Mouse (Mus musculus): Measurements from ENCODE around the gene Pld4.

Gene Pld4

DNA sequence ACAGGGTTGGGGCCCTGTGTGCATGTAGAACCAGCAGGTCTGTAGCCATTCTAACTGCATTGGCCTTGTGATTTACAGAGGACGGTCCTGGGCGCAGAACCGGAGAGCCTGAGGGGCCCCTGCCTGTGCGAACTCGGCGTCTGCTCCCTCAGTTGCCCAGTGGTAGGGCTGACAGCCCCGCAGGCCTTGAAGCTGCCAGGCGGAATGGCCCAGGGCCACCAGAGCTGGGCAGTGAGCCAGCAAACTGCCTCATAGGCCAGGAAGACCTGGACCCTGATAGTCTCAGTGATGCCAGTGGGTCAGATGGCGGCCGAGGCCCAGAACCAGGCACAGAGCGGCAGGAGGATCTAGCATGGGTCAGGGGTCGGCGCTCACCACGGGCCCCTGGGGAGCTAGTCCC lies 22.7 kb upstream of the Pld4 start:
- peak in 1 of 2 experiments; percentile 59 for DNase-seq (ENCODE audit: low spot score in 2 of 2)

DNA sequence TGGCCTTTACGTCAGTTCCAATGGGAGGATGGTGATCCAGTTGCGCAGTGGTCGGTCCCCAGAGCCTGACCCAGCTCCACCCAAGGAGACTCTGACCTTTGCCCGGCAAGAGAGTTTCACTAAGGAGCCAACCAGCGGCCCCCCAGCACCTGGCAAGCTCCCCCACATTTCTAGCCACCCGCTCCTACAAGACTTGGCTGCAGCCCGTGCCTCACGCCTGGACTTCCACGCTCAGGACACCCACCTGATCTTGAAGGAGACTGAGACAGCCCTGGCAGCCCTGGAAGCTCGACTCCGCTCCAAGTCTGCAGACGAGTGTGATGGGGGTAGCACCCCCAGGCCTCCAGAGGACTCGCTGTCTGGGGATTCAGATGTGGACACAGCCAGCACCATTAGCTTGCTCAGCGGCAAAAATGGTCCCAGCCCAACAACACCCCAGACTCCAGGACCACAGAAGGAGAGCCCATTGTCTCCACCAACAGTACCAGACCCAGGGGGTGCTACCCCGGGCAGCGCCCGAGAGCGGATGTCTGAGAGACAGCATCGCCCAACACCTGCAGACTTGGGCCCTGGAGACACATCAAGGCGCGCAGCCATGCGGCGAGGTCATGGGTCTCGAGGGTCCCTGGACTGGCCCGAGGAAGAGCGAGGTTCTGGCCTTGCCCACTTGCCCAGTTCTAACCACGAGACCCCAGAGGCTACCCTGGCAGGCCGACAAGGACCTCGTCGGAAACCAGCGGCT lies 22.0 kb upstream of the Pld4 start:
- DNase-seq (ENCODE audit: low spot score in 2 of 2): no peak

DNA sequence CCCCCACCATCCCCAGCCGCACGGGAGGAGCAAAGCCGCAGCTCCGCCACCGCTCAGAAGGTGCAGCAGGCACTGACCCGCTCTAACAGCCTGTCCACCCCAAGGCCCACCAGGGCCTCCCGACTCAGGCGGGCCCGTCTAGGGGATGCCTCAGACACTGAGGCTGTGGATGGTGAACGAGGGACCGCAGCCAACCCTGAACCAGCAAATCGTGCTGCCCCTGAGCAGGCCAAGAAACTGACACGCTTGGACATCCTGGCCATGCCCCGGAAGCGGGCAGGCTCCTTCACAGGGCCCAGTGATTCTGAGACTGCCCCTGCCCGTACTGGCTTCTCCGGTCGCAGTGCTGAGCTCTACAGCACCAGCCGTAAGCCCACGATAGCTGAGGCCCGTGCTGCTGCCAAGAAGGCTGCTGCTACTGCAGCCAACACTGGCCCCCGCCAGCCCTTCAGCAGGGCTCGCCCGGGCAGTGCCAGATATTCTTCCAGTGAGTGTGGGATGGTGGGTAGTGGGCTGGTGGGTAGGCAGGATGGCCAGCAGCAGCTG lies 21.4 kb upstream of the Pld4 start:
- no peak for DNase-seq (ENCODE audit: low spot score in 2 of 2)

DNA sequence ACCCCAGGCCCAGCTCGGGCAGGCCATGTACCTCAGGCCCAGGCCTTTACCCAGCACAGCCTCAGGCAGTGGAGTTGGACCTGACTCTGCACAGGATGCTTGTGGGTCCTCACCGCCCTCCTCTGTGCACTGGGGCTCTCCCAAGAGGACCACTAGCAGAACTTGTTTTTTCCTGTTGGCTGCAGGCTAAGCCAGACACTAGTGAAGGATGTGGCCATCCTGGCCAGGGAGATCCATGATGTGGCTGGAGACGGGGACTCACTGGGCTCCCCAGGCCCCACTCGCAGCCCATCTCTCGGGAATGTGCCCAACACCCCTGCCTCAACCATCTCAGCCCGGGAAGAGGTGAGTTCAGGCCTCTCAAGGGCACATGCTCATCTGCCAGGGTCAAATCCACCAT lies 17.7 kb upstream of the Pld4 start:
- no peak for DNase-seq (ENCODE audit: low spot score in 2 of 2)

DNA sequence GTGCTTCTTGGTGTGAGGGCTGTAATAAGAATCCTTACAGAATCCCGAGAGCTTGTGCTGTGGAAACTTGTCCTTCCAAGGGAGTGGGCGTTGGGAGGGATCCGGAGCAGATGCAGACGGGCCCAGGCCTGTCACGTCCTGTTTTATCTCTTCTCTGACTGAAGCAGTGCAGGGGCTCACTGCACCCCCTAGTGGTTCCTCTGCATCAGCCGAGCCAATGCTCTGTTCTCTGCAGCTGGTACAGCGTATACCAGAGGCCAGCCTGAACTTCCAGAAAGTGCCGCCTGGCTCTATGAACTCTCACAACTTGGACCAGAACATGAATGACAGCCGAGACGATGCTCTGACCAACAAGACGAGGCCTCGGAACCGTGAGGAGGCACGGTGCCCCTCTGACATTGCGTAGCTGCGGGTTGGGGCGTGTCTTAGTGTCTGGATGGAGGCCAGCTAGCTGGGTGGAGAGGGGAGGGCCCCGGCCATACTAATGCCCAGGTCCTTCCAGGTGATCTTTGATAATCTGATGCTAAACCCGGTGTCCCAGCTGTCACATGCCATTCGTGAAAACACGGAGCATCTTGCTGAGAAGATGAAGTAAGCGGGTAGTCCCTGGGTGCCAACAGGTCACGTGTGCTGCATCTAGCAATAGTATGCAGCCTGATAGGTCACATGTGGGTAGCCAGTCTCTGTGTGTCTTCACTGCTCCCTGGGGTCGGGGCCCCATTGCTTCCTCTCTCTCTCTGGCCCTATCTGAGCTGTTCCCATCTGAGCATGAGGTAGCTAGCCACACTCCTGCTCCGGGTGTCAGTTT lies 17.1 kb upstream of the Pld4 start:
- DNase-seq (ENCODE audit: low spot score in 2 of 2): peak; percentile 79 to 90

DNA sequence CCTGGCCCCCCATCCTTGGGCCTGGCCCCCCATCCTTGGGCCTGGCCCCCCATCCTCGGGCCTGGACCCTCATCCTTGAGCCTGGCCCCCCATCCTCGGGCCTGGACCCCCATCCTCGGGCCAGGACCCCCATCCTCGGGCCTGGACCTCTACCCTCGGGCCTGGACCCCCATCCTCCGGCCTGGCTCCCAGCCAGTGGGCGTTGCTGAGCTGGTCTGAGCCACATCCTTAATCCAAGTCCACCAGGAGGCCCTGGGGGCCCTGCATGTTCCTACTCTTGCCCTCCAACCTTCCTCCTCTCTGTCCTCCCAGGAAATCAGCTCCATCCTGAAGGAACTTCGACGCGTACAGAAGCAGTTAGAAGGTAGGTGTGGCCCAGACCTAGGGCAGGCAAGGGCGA lies 16.2 kb upstream of the Pld4 start:
- no peak for DNase-seq (ENCODE audit: low spot score in 2 of 2)

DNA sequence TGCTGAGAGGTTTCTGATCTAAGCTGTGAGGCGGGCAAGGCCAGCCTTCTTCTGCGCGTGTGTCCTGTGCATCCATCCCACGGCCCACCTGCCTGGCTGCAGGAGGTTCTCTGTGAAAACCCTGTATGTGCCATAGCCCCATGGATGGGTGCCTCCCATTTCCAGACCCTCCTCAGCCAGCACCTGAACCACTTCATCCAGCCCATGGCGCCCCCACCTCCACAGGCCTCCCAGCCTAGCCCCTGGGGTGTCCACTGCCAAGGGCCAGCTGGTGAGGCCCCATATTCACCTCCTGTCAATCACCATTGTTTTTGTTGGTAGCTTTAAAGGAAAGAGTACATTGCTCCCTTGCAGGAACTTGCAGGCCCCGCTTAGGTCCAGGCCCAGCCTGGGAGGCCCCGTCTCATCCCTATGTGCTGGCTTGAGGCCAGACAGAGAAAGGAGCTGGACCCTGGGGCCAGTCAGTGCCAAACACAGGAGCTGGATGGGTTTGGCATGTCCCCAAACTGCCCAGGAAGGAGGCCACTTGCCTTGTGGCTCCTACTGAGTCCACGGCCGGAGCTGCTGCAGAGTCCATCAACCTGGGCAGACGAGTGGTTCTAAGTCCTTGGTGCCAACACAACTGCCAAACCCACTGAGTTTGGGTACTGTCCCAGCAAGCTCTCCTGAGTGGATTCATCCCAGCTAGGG lies 15.4 kb upstream of the Pld4 start:
- DNase-seq (ENCODE audit: low spot score in 2 of 2): no peak

DNA sequence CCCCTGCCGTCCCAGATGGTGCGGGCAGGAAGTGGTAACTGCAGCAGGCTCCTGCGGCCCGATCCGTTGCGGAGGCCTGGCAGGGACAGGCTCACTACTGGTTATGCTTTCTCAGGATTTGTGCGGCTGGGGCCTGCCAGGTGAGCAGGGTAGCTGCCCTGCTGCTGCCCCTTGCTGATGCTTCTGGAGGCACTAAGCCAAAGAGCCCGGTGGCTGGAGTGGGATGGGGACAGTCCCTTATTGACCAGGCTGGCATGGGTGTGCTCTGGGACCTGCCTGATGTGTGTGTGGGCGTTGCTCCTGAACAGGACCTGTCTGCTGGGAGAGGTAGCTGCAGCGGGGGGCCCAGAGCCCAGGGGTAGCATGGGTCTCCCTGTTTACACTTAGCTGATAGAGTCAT lies 14.7 kb upstream of the Pld4 start:
- DNase-seq (ENCODE audit: low spot score in 2 of 2): no peak

DNA sequence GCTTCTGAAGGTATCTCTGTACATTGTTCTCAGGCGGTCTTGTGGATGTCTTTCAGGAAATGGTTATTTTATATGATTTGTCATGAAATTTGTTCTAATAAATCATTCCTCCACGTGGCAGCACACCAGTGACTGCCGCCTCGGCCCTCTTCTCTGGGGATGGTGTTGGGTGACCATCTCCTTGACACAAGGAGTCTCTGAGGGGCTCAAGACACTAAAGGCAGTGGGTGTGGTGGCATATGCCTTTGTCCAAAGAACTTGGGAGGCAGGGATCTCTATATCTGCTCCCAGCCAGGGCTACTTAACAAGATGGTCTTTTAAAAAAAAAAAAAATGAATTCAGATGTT lies 14.0 kb upstream of the Pld4 start:
- DNase-seq (ENCODE audit: low spot score in 2 of 2): no peak

DNA sequence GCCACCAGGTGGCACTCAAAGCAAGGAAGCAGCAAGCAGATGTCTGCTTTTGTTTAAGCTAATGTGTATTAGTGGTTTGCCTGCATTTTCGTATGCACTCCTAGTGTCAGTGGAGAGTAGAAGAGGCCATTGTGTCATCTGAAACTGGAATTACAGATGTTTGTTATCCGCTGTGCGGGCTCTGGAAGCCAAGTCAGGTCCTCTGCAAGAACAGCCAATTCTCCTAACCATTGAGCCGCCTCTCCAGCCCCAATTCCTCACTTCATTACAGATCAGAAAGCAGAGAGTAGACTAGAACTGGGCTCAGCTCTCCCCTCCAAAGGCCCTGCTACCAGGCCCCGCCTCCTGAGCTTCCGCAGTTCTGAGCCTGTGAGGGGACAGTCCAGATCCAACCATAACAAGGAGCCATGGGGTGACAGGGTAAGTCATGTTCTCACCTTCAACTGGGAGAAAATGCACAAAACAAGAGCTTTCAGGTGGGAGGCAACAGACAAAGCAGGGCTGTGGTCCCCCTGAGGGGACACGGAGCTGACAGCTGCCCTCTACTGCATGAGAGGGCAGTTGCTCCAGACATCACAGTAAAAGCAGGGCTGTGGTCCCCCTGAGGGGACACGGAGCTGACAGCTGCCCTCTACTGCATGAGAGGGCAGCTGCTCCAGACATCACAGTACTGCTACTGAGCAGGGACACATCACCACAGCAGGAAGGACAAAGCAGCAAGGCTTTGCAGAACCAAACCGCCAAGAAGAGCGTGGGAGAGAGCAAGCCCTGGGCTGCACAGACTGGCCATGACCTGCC lies 13.4 kb upstream of the Pld4 start:
- no peak for DNase-seq (ENCODE audit: low spot score in 2 of 2)

DNA sequence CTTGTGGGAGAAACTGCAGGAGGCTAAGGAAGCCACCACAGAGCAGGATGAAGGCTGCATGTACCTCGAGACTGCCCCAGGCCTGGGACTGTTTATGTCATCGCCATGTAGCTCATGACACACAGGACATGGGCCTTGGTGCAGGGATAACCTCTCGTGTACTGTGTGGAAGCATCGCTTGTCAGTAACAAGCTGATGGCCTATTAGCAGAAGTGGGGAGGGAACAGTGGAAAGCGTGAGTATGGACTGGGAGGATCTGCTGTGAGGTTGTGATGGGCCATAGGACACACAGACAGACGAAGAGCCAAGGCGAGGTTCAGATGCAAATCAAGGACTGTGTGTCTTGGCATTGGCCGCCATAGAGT lies 12.9 kb upstream of the Pld4 start:
- no peak for DNase-seq (ENCODE audit: low spot score in 2 of 2)

DNA sequence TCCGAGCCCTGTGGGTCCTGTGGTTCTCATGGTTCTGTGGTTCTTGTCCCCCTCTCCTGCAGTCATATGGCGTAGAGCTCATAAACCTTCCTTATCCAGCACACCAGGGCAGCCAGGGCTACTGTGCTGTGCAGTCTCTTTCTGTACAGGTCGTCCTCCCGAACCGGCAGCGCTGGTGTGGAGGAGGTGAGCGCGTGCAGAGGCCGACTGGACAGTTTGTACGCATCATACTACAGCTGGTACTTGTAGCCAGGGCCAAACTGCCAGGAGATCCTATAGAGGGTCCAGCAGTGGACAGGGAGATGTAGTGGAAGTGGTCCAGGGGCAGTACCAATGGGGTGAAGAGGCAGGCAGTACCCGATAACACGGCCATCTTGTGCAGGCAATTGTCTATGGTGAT lies 9.5 kb upstream of the Pld4 start:
- no peak for DNase-seq (ENCODE audit: low spot score in 2 of 2)

DNA sequence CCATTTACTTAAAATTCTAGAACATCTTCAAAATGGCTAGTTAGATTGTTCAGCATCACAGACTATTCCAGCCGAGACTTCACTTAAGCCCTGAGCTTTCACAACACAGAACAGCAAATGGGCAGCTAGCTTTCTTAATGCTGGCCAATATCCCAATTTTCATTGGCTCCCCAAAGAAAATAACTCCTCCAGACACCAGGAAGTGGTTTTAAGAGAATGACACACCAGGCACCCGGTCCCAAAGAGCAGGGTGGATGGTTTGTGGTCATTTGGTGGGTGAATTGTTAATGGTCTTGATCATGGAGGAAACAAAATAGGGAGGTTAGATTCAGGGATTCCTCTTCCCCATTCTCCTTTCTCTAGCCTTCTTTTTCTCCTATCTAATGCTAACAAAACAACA lies 8.1 kb upstream of the Pld4 start:
- no peak for DNase-seq (ENCODE audit: low spot score in 2 of 2)

DNA sequence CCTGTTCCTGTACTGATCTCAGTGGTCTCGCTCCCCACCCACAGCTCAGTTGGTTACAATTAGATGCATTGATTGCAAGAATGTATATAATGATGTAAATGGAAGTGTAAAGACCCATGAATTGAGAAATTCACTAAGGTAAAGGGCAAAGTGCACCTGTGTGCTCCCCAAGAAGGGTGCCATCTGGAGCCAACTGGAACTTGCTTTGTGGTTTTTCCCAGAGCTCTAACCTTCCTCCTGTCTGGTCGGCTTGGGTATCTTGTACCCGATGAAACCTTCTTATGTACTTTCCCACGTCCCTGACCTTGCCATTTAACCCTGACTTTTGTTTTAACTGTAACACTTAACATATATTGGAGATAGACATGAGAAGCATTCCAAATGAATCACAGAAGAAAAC lies 4.6 kb upstream of the Pld4 start:
- no peak for DNase-seq (ENCODE audit: low spot score in 2 of 2)

DNA sequence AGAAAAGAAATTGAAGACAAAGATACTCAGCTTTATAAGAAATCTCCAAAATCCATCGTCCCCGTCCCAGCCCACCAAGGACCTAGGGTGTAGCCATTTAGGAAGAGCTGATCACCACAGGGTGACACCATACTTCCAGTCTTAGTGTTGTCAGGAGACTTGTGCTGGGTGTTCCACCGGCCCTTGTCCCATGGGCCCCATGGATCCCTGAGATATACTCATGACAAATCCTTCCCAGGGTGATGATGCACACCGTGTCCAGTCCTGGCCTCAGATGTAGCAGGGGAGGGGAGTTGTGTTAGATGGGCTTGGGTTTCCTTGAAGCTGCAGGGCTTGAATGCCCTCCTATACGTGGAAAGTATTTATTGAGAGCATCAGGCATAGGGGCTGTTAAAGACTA lies 2.6 kb upstream of the Pld4 start:
- no peak for DNase-seq (ENCODE audit: low spot score in 2 of 2)

DNA sequence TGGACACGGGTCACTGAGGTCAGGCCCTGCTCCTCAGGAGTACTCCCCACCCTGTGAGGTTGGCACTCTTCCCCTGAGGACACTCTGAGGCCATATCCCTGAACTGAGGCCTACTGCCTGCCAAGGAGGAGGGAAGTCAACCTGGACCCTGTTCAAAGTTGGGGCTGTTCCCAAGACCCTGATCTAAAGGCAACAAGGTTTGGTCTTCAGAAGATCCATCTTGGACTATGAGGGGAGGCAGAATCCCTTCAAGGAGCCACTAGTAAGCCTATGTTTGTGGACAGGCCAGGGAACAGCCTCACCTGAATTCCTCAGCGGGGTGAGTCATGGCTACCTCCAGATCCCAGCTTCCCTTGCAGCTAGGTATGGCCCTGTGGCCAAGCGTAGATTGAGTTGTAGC lies 984 bp upstream of the Pld4 start:
- peak in 1 of 2 experiments; percentile 0 for DNase-seq (ENCODE audit: low spot score in 2 of 2)

DNA sequence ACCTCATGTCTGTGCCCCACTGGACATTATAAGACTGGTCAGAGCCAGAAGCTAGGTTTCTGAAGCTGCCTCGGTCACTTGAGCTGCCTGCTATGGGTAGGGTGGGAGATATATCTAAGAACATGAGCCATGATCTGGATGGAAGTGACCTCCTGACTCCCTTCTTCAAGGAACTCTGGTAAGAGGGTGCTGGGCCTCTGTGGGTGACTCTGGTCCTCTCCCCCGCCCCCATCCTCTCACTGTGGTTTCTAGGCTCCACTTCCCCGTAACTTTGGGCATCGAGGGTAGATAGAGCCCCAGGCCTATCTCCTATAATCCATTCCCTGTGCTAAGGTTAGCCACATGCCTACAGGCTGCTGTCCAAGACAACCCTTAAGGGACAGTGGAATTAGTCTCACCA lies 956 bp downstream of the Pld4 start:
- DNase-seq (ENCODE audit: low spot score in 2 of 2): peak in 1 of 2 experiments; percentile 1

DNA sequence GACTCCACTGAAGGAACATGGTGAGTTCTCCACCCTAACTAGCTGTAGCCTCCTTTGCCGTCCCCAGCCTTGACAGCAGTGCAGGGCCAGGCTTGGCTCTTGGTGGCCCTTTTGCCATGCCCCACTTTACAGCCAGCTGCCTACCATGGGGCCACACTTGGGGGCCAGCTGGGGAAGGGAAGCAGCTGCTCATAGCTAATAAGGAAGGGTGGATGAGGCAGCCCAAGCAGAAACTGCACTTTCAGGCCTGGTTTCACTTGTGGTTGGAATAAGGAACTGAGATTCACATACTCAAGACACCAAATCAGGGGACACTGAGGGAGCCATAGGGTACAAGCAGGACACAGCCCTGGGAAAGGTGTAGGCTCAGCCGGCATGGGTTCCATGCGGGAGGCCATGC lies 1.6 kb downstream of the Pld4 start:
- no peak for DNase-seq (ENCODE audit: low spot score in 2 of 2)

DNA sequence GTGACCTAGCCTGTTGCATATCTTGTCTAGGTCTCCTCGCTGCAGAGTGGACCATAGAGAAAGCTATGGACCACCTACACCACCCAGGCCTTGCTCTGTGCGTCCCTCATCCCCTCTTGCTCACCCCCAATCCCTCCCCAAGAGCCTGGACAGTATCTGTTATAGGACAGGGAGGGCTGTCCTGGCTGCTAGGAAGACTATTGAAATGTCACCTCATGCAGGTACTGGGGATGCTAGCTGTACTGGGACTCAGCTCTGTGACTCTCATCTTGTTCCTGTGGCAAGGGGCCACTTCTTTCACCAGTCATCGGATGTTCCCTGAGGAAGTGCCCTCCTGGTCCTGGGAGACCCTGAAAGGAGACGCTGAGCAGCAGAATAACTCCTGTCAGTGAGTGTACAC lies 2.7 kb downstream of the Pld4 start:
- no peak for DNase-seq (ENCODE audit: low spot score in 2 of 2)

DNA sequence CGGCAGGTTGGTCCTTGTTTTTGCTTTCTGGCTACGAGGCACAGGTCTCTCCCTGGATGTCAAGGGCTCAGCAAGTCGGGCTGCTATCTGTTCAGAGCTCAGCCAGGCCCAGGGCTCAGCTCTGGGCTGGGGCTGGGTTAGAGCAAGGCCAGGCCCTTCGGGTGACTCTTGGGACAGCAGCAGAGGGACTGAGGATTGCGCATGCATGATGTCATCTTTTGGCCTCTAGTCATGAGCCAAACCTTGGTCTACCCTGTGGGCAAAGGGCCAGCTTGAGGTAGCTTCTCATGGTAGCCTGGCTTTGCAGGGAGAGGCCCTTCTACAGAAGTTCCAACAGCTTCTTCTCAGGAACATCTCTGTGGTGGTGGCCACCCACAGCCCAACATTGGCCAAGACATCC lies 3.7 kb downstream of the Pld4 start:
- no peak for DNase-seq (ENCODE audit: low spot score in 2 of 2)

DNA sequence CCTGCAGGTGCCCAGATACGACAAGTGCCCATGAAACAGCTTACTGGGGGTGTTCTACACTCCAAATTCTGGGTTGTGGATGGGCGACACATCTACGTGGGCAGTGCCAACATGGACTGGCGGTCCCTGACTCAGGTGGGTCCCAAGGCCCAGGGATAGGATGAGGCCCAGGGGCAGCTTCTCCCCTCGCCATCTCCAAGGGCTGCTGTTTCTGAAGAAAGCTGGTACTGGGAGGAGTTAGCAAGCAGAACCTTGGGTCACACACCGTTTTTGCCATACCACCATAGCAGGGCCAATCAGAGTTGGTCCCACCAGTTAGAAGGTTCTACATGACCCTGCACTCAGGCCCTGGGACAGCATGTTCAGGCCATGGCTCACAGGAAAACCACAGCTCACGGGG lies 4.5 kb downstream of the Pld4 start:
- DNase-seq (ENCODE audit: low spot score in 2 of 2): no peak

DNA sequence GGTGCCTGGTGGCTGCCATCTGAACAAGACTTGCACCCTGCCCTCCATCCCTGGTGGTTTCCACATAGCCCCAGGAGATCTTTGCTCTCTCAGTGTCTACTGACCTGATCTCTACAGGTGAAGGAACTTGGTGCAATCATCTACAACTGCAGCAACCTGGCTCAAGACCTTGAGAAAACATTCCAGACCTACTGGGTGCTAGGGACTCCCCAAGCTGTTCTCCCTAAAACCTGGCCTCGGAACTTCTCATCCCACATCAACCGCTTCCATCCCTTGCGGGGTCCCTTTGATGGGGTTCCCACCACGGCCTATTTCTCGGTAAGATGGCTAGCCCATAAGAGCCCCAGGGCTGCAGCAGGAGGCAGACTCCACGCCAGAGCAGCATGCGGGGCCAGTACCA lies 6.1 kb downstream of the Pld4 start:
- no peak for DNase-seq (ENCODE audit: low spot score in 2 of 2)
